Mouse (Mus musculus) forebrain, embryonic 11.5 days (tissue): ENCODE results near the gene Gm20481. TPM values are rescaled to one million over a fixed set of nuclear protein-coding genes. Genes with fewer than 3 reads are reported as not detected.
"Not testable (repeated sequence)": the region's sequence is repeated elsewhere in the genome, so short reads cannot be mapped to it uniquely, and the experiment has no call there.

Experiments used
- ATAC-seq: fragments of 200-750 bp; cut with Nextera tagmentation; replicated peaks from 2 replicates; pipeline ENCODE4 v1.8.0; 2017; ENCODE audit warnings: moderate TSS enrichment; ENCODE audit not compliant: low FRiP score
- DNase-seq: peaks from one replicate; pipeline ENCODE4 v3.0.0-alpha.2; 2017; ENCODE audit warnings: low spot score
- H3K27ac ChIP-seq: fragments of 300-500 bp; sonication (generic); 2 replicates; pipeline ENCODE4 v1.5.1; 2014; ENCODE audit warnings: low read depth, low read length
- H3K27me3 ChIP-seq: fragments of 300-500 bp; sonication (generic); 2 replicates; pipeline ENCODE4 v1.6.1; 2014; ENCODE audit warnings: mild to moderate bottlenecking, low read length, mixed read lengths; ENCODE audit not compliant: control insufficient read depth, insufficient read depth
- H3K36me3 ChIP-seq: fragments of 300-500 bp; sonication (generic); 2 replicates; pipeline ENCODE4 v1.6.1; 2014; ENCODE audit warnings: mild to moderate bottlenecking, low read length, moderate library complexity, mixed read lengths; ENCODE audit not compliant: control insufficient read depth, insufficient read depth
- H3K4me1 ChIP-seq: fragments of 300-500 bp; sonication (generic); replicated peaks from 2 replicates; pipeline ENCODE4 v1.6.1; 2014; ENCODE audit warnings: low read length, mixed read lengths; ENCODE audit not compliant: control insufficient read depth, insufficient read depth
- H3K4me2 ChIP-seq: fragments of 300-500 bp; sonication (generic); 2 replicates; pipeline ENCODE4 v1.6.1; 2014; ENCODE audit warnings: low read depth, mild to moderate bottlenecking, low read length, moderate library complexity, mixed read lengths; ENCODE audit not compliant: severe bottlenecking
- H3K4me3 ChIP-seq: fragments of 300-500 bp; sonication (generic); 2 replicates; pipeline ENCODE4 v1.5.1; 2014; ENCODE audit warnings: low read depth, low read length
- H3K9ac ChIP-seq: fragments of 300-500 bp; sonication (generic); 2 replicates; pipeline ENCODE4 v1.6.1; 2014; ENCODE audit warnings: low read length
- H3K9me3 ChIP-seq: fragments of 300-500 bp; sonication (generic); 2 replicates; pipeline ENCODE4 v1.6.1; 2016; ENCODE audit warnings: low read length, mixed read lengths; ENCODE audit not compliant: control insufficient read depth
- WGBS: fragments of 180-500 bp; shearing (Covaris S2); extraction: QIAGEN DNeasy Blood & Tissue Kit; methylation state at CpG from one replicate; pipeline ENCODE4 v1.1.7; 2014; 5-methylcytosine and 5-hydroxymethylcytosine counted together
- polyA plus RNA-seq: library from polyadenylated mRNA; unstranded; fragments of >200 nt; fragmentation: Nextera tagmentation; extraction: Ambion mirVana; gene quantifications from 2 replicates; pipeline ENCODE4 v1.2.1, GENCODE M21; 2014

The Gm20481 gene
- polyA plus RNA-seq, 1 experiment from 2014 or later: not detected

DNA sequence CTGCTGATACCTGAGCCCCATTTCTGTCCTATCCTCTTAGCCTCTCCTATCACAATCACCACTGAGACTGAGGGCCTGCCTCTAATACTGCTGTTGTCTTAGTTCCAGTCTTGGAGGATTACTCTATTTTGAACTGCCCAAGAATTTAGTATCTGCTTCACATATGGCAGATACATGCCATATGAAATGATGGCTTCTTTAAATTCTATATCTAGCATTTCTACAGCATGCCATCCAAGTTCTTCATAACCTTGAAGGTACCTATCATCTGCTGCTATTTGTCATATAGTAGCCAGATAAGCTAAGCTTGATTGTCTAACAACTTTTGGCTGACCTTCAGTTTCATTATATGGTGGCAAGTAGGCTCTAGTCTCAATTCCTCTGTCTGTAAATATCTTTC lies 25.0 kb downstream of the Gm20481 start:
- H3K27ac ChIP-seq: no peak overlapping the region
- H3K27me3 ChIP-seq: no peaks in the 10 kb centered on the region
- no peak overlapping the region for H3K9ac ChIP-seq
- ATAC-seq (no peak), DNase-seq (no peak)
- no peak overlapping the region for H3K4me2 ChIP-seq
- H3K4me1 ChIP-seq: peaks cover 5% of the 10 kb centered on the region; the same call in 1 of the 2 replicates
- H3K36me3 ChIP-seq: peaks cover 4% of the 10 kb centered on the region; the same call in 1 of the 2 replicates
- no peak overlapping the region for H3K4me3 ChIP-seq
- H3K9me3 ChIP-seq: no peaks in the 10 kb centered on the region

GRCm38 (mm10) chr17:34995192-34995591 lies 25.5 kb downstream of the Gm20481 start:
- not testable (repeated sequence) for H3K36me3 ChIP-seq, H3K4me3 ChIP-seq, H3K27ac ChIP-seq, DNase-seq, H3K9ac ChIP-seq, H3K4me1 ChIP-seq, H3K4me2 ChIP-seq, ATAC-seq, H3K9me3 ChIP-seq, H3K27me3 ChIP-seq
- WGBS: 95% methylated on average over 4 of the region's 4 CpGs

GRCm38 (mm10) chr17:34995927-34996326 lies 26.2 kb downstream of the Gm20481 start:
- H3K4me1 ChIP-seq, H3K27ac ChIP-seq, H3K4me3 ChIP-seq, H3K4me2 ChIP-seq, ATAC-seq, H3K36me3 ChIP-seq, H3K9me3 ChIP-seq, H3K9ac ChIP-seq, H3K27me3 ChIP-seq: not testable (repeated sequence)
- peak; percentile 42 for DNase-seq
- whole genome bisulfite sequencing: 97% methylated on average over 4 of the region's 4 CpGs

GRCm38 (mm10) chr17:34996411-34997141 lies 26.9 kb downstream of the Gm20481 start:
- DNase-seq (peak; percentile 41), ATAC-seq (no peak)
- peaks cover 4% of the 10 kb centered on the region; the same call in 1 of the 2 replicates for H3K36me3 ChIP-seq
- H3K9ac ChIP-seq: no peak overlapping the region; the same call in 1 of the 2 replicates
- H3K27me3 ChIP-seq: no peaks in the 10 kb centered on the region
- H3K4me3 ChIP-seq: no peak overlapping the region
- WGBS: 91% methylated on average over 12 of the region's 14 CpGs
- no peaks in the 10 kb centered on the region for H3K9me3 ChIP-seq
- H3K4me1 ChIP-seq: peaks cover 9% of the 10 kb centered on the region; the same call in 1 of the 2 replicates
- no peak overlapping the region for H3K4me2 ChIP-seq
- H3K27ac ChIP-seq: no peak overlapping the region

GRCm38 (mm10) chr17:34997142-34997483 lies 27.4 kb downstream of the Gm20481 start:
- DNase-seq: no peak
- no peaks in the 10 kb centered on the region for H3K27me3 ChIP-seq
- ATAC-seq: no peak
- 88% methylated on average over 5 of the region's 5 CpGs for WGBS
- peaks cover 4% of the 10 kb centered on the region; the same call in 1 of the 2 replicates for H3K36me3 ChIP-seq
- H3K4me1 ChIP-seq: peaks cover 10% of the 10 kb centered on the region; the same call in 1 of the 2 replicates
- no peak overlapping the region for H3K27ac ChIP-seq
- H3K4me2 ChIP-seq: no peak overlapping the region
- H3K9me3 ChIP-seq: no peaks in the 10 kb centered on the region
- no peak overlapping the region; the same call in 1 of the 2 replicates for H3K9ac ChIP-seq
- H3K4me3 ChIP-seq: no peak overlapping the region

- peaks cover 20% of the 10 kb centered on the region; the same call in 1 of the 2 replicates for H3K4me1 ChIP-seq
- H3K36me3 ChIP-seq: peaks cover 4% of the 10 kb centered on the region; the same call in 1 of the 2 replicates
- H3K4me3 ChIP-seq: peak overlapping the region; percentile 28; the same call in 1 of the 2 replicates
- H3K9me3 ChIP-seq: no peaks in the 10 kb centered on the region
- 95% methylated on average over 15 of the region's 15 CpGs for WGBS
- no peaks in the 10 kb centered on the region for H3K27me3 ChIP-seq
- no peak overlapping the region for H3K27ac ChIP-seq
- ATAC-seq (no peak), DNase-seq (no peak)
- H3K9ac ChIP-seq: no peak overlapping the region; the same call in 1 of the 2 replicates
- peak overlapping the region; percentile 53; the same call in 1 of the 2 replicates for H3K4me2 ChIP-seq
Measured at GRCm38 (mm10) chr17:34998526-34999430, 29.1 kb downstream of the Gm20481 start.

- DNase-seq, H3K27me3 ChIP-seq, ATAC-seq, H3K9me3 ChIP-seq: not testable (repeated sequence)
- Histone ChIP-seq H3K27ac (peak overlapping the region; percentile 96), H3K36me3 (peaks cover 11% of the 10 kb centered on the region), H3K4me3 (peak overlapping the region; percentile 62), H3K4me2 (peak overlapping the region; percentile 99), H3K4me1 (peaks cover 20% of the 10 kb centered on the region; the same call in 1 of the 2 replicates), H3K9ac (peak overlapping the region; percentile 84)
- WGBS: 31% methylated on average over 29 of the region's 32 CpGs
Measured at GRCm38 (mm10) chr17:34999871-35000716, 30.4 kb downstream of the Gm20481 start.
